Mouse (Mus musculus) bone marrow, adult 2 months (tissue): ENCODE data around the gene Stom.

Source experiments
- CTCF ChIP-seq: fragments of 200-500 bp; IDR thresholded peaks from 2 replicates; pipeline ENCODE4 v1.5.1; 2011; ENCODE audit warnings: low read length, control low read depth; ENCODE audit not compliant: control insufficient read depth, insufficient read depth
- POLR2A ChIP-seq: fragments of 200-500 bp; IDR thresholded peaks from 2 replicates; pipeline ENCODE4 v1.6.1; 2011; ENCODE audit warnings: low read depth, mild to moderate bottlenecking, control low read depth, low read length, borderline replicate concordance; ENCODE audit not compliant: control insufficient read depth

GRCm38 (mm10) chr2:35272881-35273280 lies 63.9 kb downstream of the Stom start:
- TF ChIP-seq POLR2A = no peak
- TF ChIP-seq CTCF = no peak
